In the genomic region with DNA sequence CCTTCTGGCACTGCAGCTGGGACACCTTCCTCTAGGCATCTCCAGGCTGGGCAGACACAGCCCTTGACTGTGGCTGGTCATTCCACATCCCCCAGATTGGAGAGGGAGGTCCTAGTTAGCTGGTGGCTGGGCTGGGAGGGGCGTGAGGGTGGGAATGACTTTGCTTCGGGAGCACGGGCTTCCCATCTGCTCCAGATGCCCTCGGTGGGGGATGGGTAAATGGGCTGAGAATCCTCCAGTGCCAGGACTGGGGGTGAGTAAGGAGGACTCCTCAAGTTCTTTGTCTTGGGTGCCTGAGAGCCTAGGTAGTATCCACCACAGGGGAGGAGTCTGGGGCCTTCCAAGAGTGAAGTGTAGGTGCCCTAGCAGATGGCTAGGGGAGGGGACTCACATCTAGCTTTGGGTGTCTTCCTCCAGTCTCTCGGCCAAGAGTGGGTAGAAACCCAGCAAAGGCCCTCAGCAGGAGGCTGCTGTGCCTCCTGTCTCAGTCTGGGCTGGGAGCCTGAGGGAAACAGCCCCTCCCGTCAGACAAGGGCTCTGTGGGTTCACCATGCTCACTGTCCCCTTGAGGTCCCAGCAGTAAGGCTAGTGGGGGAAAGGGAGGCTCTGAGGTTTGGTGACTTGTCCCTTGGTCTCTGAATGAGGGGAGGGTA, we compare ENCODE assay signal across 8 mouse cellular contexts. TPM values are rescaled to one million over a fixed set of nuclear protein-coding genes. Genes with fewer than 3 reads are reported as not detected.
DNase-seq lines count a peak whose midpoint lies in the region; ATAC-seq and TF ChIP-seq lines count a peak whose summit lies in the region.
"Had no signal": no experiment of that assay in that cellular context is flagged by ENCODE, and none has a peak within 500 bp of the region (broad histone marks: within the 10 kb centered on the region; RNA-seq: fewer than 3 reads in every experiment).

No protein-coding gene starts in this region.

- no peak for TF ChIP-seq CTCF in layer of hippocampus, adult 2 months (conservative IDR thresholded peaks at IDR 0.05)
- TF ChIP-seq CTCF in embryonic fibroblast, embryonic 13.5 days (IDR thresholded peaks at IDR 0.05; ENCODE audit: borderline replicate concordance, insufficient read depth, low read length) = no peak

- H3K4me3 ChIP-seq in layer of hippocampus, adult 2 months = no peak overlapping the region
- no peak overlapping the region for H3K4me3 ChIP-seq in embryonic fibroblast, embryonic 13.5 days (ENCODE audit: insufficient read depth, low read length)
- no peak overlapping the region; the same call in 1 of the 2 replicates for H3K4me3 ChIP-seq in kidney, embryonic 15.5 days (replicated peaks)
- H3K4me3 ChIP-seq in neural tube, embryonic 13.5 days = no peak overlapping the region

- DNase-seq in layer of hippocampus, adult 2 months (ENCODE audit: low spot score in 2 of 2) = no peak
- no peak for DNase-seq in layer of hippocampus, adult 9-10 months (ENCODE audit: low spot score)
- DNase-seq in adrenal gland, postnatal 25 days = no peak
- no peak for DNase-seq in spleen, postnatal 4 days (ENCODE audit: low spot score in 2 of 2)

- H3K4me2 ChIP-seq in kidney, embryonic 15.5 days = peak overlapping the region; percentile 88
- H3K4me2 ChIP-seq in neural tube, embryonic 13.5 days = peak overlapping the region; percentile 97

- H3K4me1 ChIP-seq in embryonic fibroblast, embryonic 13.5 days (ENCODE audit: control insufficient read depth, insufficient read depth, low read length) = peaks cover 48% of the 10 kb centered on the region
- peaks cover 88% of the 10 kb centered on the region for H3K4me1 ChIP-seq in kidney, embryonic 15.5 days
- peaks cover 89% of the 10 kb centered on the region for H3K4me1 ChIP-seq in neural tube, embryonic 13.5 days (replicated peaks)

- TF ChIP-seq POLR2A in embryonic fibroblast, embryonic 13.5 days (IDR thresholded peaks at IDR 0.05; ENCODE audit: low read depth, low read length) = no peak; the same call in 1 of the 2 replicates

- 24% methylated on average over 6 of the region's 6 CpGs for WGBS in kidney, embryonic 15.5 days
- WGBS in neural tube, embryonic 13.5 days = 8% methylated on average over 6 of the region's 6 CpGs

- H3K9ac ChIP-seq in kidney, embryonic 15.5 days = peak overlapping the region; percentile 12; the same call in 1 of the 2 replicates
- H3K9ac ChIP-seq in neural tube, embryonic 13.5 days = no peak overlapping the region

- 0 out of 2 replicates have a peak overlapping the region, but pooled peaks have one; percentile 7 for H3K27ac ChIP-seq in layer of hippocampus, adult 2 months
- peak overlapping the region; percentile 94; the same call in 1 of the 2 replicates for H3K27ac ChIP-seq in embryonic fibroblast, embryonic 13.5 days (ENCODE audit: insufficient read depth, low read length)
- H3K27ac ChIP-seq in kidney, embryonic 15.5 days = peak overlapping the region; percentile 93
- peak overlapping the region; percentile 97 for H3K27ac ChIP-seq in neural tube, embryonic 13.5 days (replicated peaks)
- H3K27ac ChIP-seq: macrophage had no signal

- no peaks in the 10 kb centered on the region for H3K27me3 ChIP-seq in kidney, embryonic 15.5 days
- no peaks in the 10 kb centered on the region for H3K27me3 ChIP-seq in neural tube, embryonic 13.5 days

- no peaks in the 10 kb centered on the region for H3K36me3 ChIP-seq in kidney, embryonic 15.5 days
- no peaks in the 10 kb centered on the region for H3K36me3 ChIP-seq in neural tube, embryonic 13.5 days

- no peaks in the 10 kb centered on the region for H3K9me3 ChIP-seq in kidney, embryonic 15.5 days (replicated peaks)
- H3K9me3 ChIP-seq in neural tube, embryonic 13.5 days = no peaks in the 10 kb centered on the region

- no peak for ATAC-seq in kidney, embryonic 15.5 days (replicated peaks; ENCODE audit: low FRiP score)
- ATAC-seq in neural tube, embryonic 13.5 days (ENCODE audit: low read depth) = no peak

RNA-seq across cellular contexts. Expression of a gene that starts 4.5 kb away (rescaled TPM):
- 10 to 100 TPM; 11.0 to 13.9 TPM for total RNA-seq in layer of hippocampus, adult 2 months (2021)
- polyA plus RNA-seq in embryonic fibroblast, embryonic 13.5 days (2011; ENCODE audit: insufficient read length, low read depth, missing spikeins) = 52.2 and 64.0 TPM in 2 replicates
- polyA plus RNA-seq in kidney, embryonic 15.5 days (2015; fragmentation: Nextera tagmentation; extraction: Ambion mirVana) = 41.2 and 43.8 TPM in 2 replicates
- 22.2 and 28.8 TPM in 2 replicates for polyA plus RNA-seq in neural tube, embryonic 13.5 days (2015; fragmentation: Nextera tagmentation; extraction: Ambion mirVana)
- 17.1 and 23.0 TPM in 2 replicates for total RNA-seq in adrenal gland, postnatal 25 days (2021)

RNA-seq across cellular contexts. Expression of a gene that starts 25.8 kb away (rescaled TPM):
- total RNA-seq in layer of hippocampus, adult 2 months (2021) = 10 to 100 TPM; 72.3 to 75.2 TPM
- polyA plus RNA-seq in embryonic fibroblast, embryonic 13.5 days (2011; ENCODE audit: insufficient read length, low read depth, missing spikeins) = 30.5 and 33.1 TPM in 2 replicates
- 90.1 and 92.6 TPM in 2 replicates for polyA plus RNA-seq in kidney, embryonic 15.5 days (2015; fragmentation: Nextera tagmentation; extraction: Ambion mirVana)
- polyA plus RNA-seq in neural tube, embryonic 13.5 days (2015; fragmentation: Nextera tagmentation; extraction: Ambion mirVana) = 152 and 169 TPM in 2 replicates
- 81.9 and 83.4 TPM in 2 replicates for total RNA-seq in adrenal gland, postnatal 25 days (2021)

RNA-seq across cellular contexts. Expression of a gene that starts 39.4 kb away (rescaled TPM):
- 1 to 10 TPM; 5.3 to 6.8 TPM for total RNA-seq in layer of hippocampus, adult 2 months (2021)
- 3.4 and 6.9 TPM in 2 replicates for polyA plus RNA-seq in embryonic fibroblast, embryonic 13.5 days (2011; ENCODE audit: insufficient read length, low read depth, missing spikeins)
- polyA plus RNA-seq in kidney, embryonic 15.5 days (2015; fragmentation: Nextera tagmentation; extraction: Ambion mirVana) = 24.6 and 25.7 TPM in 2 replicates
- polyA plus RNA-seq in neural tube, embryonic 13.5 days (2015; fragmentation: Nextera tagmentation; extraction: Ambion mirVana) = 10.2 TPM in 2 replicates
- 8.3 and 10.4 TPM in 2 replicates for total RNA-seq in adrenal gland, postnatal 25 days (2021)

RNA-seq across cellular contexts. Expression of a gene that starts 40.7 kb away (rescaled TPM):
- total RNA-seq in layer of hippocampus, adult 2 months (2021) = 1 to 10 TPM; 5.7 to 6.2 TPM
- polyA plus RNA-seq in embryonic fibroblast, embryonic 13.5 days (2011; ENCODE audit: insufficient read length, low read depth, missing spikeins) = 72.1 and 79.5 TPM in 2 replicates
- polyA plus RNA-seq in kidney, embryonic 15.5 days (2015; fragmentation: Nextera tagmentation; extraction: Ambion mirVana) = 22.7 and 23.5 TPM in 2 replicates
- polyA plus RNA-seq in neural tube, embryonic 13.5 days (2015; fragmentation: Nextera tagmentation; extraction: Ambion mirVana) = 6.7 TPM in 2 replicates
- 5.4 and 9.3 TPM in 2 replicates for total RNA-seq in adrenal gland, postnatal 25 days (2021)

RNA-seq across cellular contexts. Expression of a gene that starts 40.8 kb away (rescaled TPM):
- 10 to 100 TPM; 61.2 to 65.4 TPM for total RNA-seq in layer of hippocampus, adult 2 months (2021)
- 39.7 and 47.6 TPM in 2 replicates for polyA plus RNA-seq in embryonic fibroblast, embryonic 13.5 days (2011; ENCODE audit: insufficient read length, low read depth, missing spikeins)
- polyA plus RNA-seq in kidney, embryonic 15.5 days (2015; fragmentation: Nextera tagmentation; extraction: Ambion mirVana) = 77.7 and 81.4 TPM in 2 replicates
- 55.7 and 59.2 TPM in 2 replicates for polyA plus RNA-seq in neural tube, embryonic 13.5 days (2015; fragmentation: Nextera tagmentation; extraction: Ambion mirVana)
- total RNA-seq in adrenal gland, postnatal 25 days (2021) = 117 and 125 TPM in 2 replicates

Comparison
In these comparisons a context has a peak if more than half of its experiments do, and no peak if none do; other contexts are left out.
1. H3K27ac ChIP-seq: peak in every context shown above with its lines; median percentile 97 in neural tube, embryonic 13.5 days; 94 in embryonic fibroblast, embryonic 13.5 days; 93 in kidney, embryonic 15.5 days; 7 in layer of hippocampus, adult 2 months.